Mouse (Mus musculus) embryonic fibroblast, embryonic 13.5 days (primary cell): ENCODE results near the gene Mrpl22. TPM values are rescaled to one million over a fixed set of nuclear protein-coding genes. Genes with fewer than 3 reads are reported as not detected.
"Not testable (repeated sequence)": the region's sequence is repeated elsewhere in the genome, so short reads cannot be mapped to it uniquely, and the experiment has no call there.

ENCODE experiments used
- H3K27ac ChIP-seq: 2 replicates; pipeline ENCODE4 v1.5.1; 2012; ENCODE audit warnings: low read length, control low read depth, inconsistent platforms; ENCODE audit not compliant: insufficient read depth
- H3K4me1 ChIP-seq: 2 replicates; pipeline ENCODE4 v1.6.1; 2011; ENCODE audit warnings: low read length; ENCODE audit not compliant: control insufficient read depth, insufficient read depth
- H3K4me3 ChIP-seq: 2 replicates; pipeline ENCODE4 v1.5.1; 2011; ENCODE audit warnings: mild to moderate bottlenecking, control low read depth, low read length; ENCODE audit not compliant: insufficient read depth
- CTCF ChIP-seq: IDR thresholded peaks from 2 replicates; pipeline ENCODE4 v1.5.1; 2011; ENCODE audit warnings: mild to moderate bottlenecking, control low read depth, low read length, moderate library complexity, borderline replicate concordance; ENCODE audit not compliant: insufficient read depth
- POLR2A ChIP-seq: IDR thresholded peaks from 2 replicates; pipeline ENCODE4 v1.6.1; 2011; ENCODE audit warnings: low read depth, mild to moderate bottlenecking, control low read depth, low read length, moderate library complexity
- polyA plus RNA-seq: library from polyadenylated mRNA; stranded (reverse); fragments of >200 nt; gene quantifications from 2 replicates; pipeline ENCODE4 v1.2.4, GENCODE M21; 2011; ENCODE audit warnings: low read depth; ENCODE audit not compliant: missing spikeins, insufficient read length

The Mrpl22 gene
- polyA plus RNA-seq, 1 experiment, result 46.8 TPM

GRCm38 (mm10) chr11:58138821-58139220 is 32.6 kb upstream of the Mrpl22 start:
- Histone ChIP-seq H3K4me1 (no peaks in the 10 kb centered on the region), H3K4me3 (no peak overlapping the region), H3K27ac (no peak overlapping the region)
- no peak for TF ChIP-seq POLR2A

GRCm38 (mm10) chr11:58139466-58139865 is 32.0 kb upstream of the Mrpl22 start:
- TF ChIP-seq CTCF (no peak), POLR2A (no peak)

GRCm38 (mm10) chr11:58143704-58144426 is 27.6 kb upstream of the Mrpl22 start:
- TF ChIP-seq POLR2A (no peak), CTCF (no peak)
- Histone ChIP-seq H3K27ac (no peak overlapping the region), H3K4me3 (no peak overlapping the region), H3K4me1 (no peaks in the 10 kb centered on the region)

More at GRCm38 (mm10) chr11:58139466-58139865, 32.0 kb upstream of the Mrpl22 start:
- H3K27ac ChIP-seq, result no peak overlapping the region
- H3K4me3 ChIP-seq, result no peak overlapping the region
- no peaks in the 10 kb centered on the region for H3K4me1 ChIP-seq

GRCm38 (mm10) chr11:58146241-58146640 is 25.2 kb upstream of the Mrpl22 start:
- Histone ChIP-seq H3K27ac (no peak overlapping the region), H3K4me3 (no peak overlapping the region), H3K4me1 (no peaks in the 10 kb centered on the region)
- TF ChIP-seq POLR2A, result no peak

- Histone ChIP-seq H3K27ac (no peak overlapping the region), H3K4me3 (no peak overlapping the region), H3K4me1 (no peaks in the 10 kb centered on the region)
- TF ChIP-seq POLR2A (no peak), CTCF (no peak)
Measured at GRCm38 (mm10) chr11:58155458-58155857, 16.0 kb upstream of the Mrpl22 start.

- TF ChIP-seq CTCF, result no peak
- Histone ChIP-seq H3K27ac (no peak overlapping the region), H3K4me1 (no peaks in the 10 kb centered on the region), H3K4me3 (no peak overlapping the region)
Measured at GRCm38 (mm10) chr11:58156871-58157270, 14.6 kb upstream of the Mrpl22 start.

GRCm38 (mm10) chr11:58165072-58165471 is 6.4 kb upstream of the Mrpl22 start:
- H3K4me3 ChIP-seq, result no peak overlapping the region
- TF ChIP-seq POLR2A (no peak), CTCF (no peak)
- no peak overlapping the region for H3K27ac ChIP-seq
- H3K4me1 ChIP-seq, result no peaks in the 10 kb centered on the region

- Histone ChIP-seq H3K27ac (peak overlapping the region; percentile 42; the same call in 1 of the 2 replicates), H3K4me1 (no peaks in the 10 kb centered on the region), H3K4me3 (peak overlapping the region; percentile 98)
- no peak for TF ChIP-seq CTCF
- TF ChIP-seq POLR2A, result no peak
Measured at GRCm38 (mm10) chr11:58167822-58168166, 3.7 kb upstream of the Mrpl22 start.

GRCm38 (mm10) chr11:58168167-58168915 is 3.1 kb upstream of the Mrpl22 start, which contains the start of gene Gemin5:
Gene Gemin5 (minus strand): TSS chr11:58168539.
- peak within 1 kb of the TSS; percentile 42; the same call in 1 of the 2 replicates for H3K27ac ChIP-seq
- peak within 1 kb of the TSS; percentile 98 for H3K4me3 ChIP-seq
- H3K4me1 ChIP-seq, result no peaks in the 10 kb centered on the region
- TF ChIP-seq POLR2A, result peak; percentile 83
- TF ChIP-seq CTCF, result no peak

GRCm38 (mm10) chr11:58169666-58170065 is 1.8 kb upstream of the Mrpl22 start:
- Histone ChIP-seq H3K27ac (no peak overlapping the region), H3K4me3 (no peak overlapping the region), H3K4me1 (no peaks in the 10 kb centered on the region)
- no peak for TF ChIP-seq POLR2A
- no peak for TF ChIP-seq CTCF

GRCm38 (mm10) chr11:58179563-58179962 is 8.1 kb downstream of the Mrpl22 start:
- TF ChIP-seq POLR2A, result no peak
- no peak for TF ChIP-seq CTCF
- Histone ChIP-seq H3K4me1 (no peaks in the 10 kb centered on the region), H3K27ac (no peak overlapping the region), H3K4me3 (no peak overlapping the region)

GRCm38 (mm10) chr11:58179986-58180385 is 8.5 kb downstream of the Mrpl22 start:
- H3K4me3 ChIP-seq, H3K4me1 ChIP-seq: not testable (repeated sequence)

More at GRCm38 (mm10) chr11:58179986-58180385, 8.5 kb downstream of the Mrpl22 start:
- not testable (repeated sequence) for H3K27ac ChIP-seq
